Mouse (Mus musculus) adrenal gland, postnatal 36 days (tissue): ENCODE measurements at regions not wholly inside any gene's neighbourhood (a gene's known extent, or its start where the extent isn't known, plus 50 kb on each side); places are given as distances from the start of the nearest gene placed in this dataset.
"Not testable (repeated sequence)": the region's sequence is repeated elsewhere in the genome, so short reads cannot be mapped to it uniquely, and the experiment has no call there.

ENCODE experiments used
- DNase-seq, 2 experiments: peaks; one replicate each; pipeline ENCODE4 v3.0.0; 2021; ENCODE audit warnings: mixed read lengths in 1 of 2

DNA sequence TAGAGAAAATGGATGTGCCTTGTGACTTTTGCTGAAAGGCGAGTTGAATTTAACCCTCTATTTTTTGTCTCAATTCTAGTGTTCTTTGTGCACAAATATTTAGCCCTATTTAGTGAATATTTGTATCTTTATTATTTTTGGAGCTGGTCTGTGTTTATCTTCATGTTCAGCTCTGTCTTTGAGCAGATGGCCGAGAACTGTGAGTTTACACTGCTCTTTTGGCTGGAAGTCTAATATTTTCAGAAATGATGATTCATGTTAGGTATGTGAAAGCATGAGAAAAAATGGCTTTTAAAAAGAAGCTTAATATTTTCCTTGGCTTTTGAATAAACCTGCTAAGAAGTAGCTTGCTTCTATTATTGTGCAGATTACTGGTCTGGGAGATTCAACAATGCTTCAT is 505.4 kb downstream of the Sema5a start:
- DNase-seq = no peak

DNA sequence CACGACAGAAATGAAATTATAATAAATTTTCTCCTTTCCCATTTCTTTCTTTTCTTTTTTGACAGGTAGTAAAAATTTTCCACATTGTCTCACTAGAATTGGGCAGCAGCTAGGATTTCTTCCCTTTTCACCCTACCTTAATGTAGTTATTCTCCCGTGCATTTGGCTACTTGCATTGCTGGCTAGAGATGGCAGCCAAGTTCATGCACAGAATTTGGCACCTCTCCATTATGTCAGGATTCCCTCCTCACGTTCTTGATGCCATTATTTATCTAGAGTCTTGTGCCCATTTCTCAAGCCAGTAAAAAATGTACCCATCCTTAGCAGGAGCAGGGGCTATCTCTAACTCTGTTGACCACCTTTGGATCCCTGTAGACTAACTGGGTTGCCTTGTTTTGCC is 507.4 kb downstream of the Sema5a start:
- no peak for DNase-seq

DNA sequence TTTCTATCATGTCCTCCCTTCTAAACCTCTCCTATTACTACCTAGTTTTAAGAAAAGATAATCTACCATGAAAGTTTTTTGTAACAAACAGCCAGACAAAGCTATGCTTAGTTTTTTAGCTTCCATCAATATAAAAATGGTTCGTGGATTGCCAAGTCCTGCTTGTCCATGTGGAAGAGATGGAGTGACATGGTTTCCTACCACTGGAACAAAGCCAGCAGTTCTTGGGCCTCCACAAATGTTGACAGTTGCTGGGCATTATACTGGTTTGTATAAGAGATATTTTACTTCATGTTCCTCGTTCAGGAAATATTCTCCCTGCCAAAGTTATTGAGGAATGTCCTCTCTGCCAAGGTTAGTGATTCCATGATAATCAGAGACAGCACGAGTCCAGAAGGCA is 515.5 kb downstream of the Sema5a start:
- DNase-seq = no peak

DNA sequence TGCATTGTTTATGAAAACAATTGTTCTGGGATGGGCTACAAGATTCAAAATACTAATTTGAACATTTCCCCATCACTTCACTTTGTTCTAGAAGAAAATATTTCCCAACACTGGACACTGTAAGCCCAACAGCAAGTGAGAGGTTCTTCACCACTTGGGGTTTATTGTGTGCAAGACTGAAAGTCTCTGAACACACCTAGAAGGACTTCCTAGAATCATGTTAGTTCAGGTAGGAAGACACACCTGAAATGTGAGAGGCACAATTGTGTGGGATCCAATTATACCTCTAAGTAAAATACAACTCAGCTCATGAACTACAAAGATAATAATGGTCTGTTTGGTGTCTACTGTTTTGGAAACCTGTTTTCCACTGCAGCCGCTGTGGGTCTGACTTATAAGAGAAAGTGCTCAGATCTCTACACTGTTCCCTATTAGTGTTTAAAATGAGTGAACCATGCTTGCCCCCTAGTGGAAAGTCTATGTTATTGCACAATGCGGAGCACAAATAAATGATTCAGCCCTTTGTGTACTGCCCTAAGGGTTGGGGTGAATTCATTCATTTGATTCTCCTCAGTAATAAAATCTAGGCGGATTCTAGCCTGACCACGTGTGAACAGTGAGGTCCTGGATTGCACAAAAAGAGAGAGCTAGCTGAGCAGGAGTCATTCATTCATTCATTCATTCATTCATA is 521.5 kb downstream of the Sema5a start:
- DNase-seq = peak in 1 of 2 experiments; percentile 19

DNA sequence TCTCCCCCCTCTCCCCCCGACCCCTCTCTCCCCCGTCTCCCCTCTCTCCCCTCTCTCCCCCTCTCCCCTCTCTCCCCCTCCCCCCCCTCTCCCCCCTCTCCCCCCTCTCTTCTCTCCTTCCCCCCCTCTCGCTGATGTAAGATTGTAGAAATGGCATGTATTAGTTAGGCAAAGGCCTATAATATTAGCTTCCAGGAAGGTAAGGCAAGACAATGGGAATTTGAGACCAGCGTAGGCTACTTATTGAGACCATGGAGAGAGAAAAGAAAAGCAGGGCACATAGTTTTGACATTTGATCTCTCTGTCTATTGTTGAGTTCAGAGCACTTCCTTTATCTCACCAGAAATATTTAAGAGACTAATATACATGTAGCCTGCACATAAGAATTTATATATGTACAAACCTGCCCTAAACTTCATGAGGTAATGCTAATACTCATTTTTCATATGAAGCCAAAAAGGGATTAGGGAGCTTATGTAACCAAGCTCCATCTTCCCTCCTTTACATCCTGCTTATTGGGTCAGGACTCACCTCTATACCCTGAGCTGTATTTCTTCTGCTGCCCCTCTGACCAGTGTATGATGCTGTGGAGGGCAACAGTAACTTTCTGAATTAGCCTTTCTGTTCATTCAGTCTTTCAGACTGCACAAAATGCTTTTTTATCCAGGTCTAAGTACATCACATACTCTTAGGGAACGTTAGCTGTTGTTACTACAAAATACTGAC is 522.3 kb downstream of the Sema5a start:
- DNase-seq = no peak

DNA sequence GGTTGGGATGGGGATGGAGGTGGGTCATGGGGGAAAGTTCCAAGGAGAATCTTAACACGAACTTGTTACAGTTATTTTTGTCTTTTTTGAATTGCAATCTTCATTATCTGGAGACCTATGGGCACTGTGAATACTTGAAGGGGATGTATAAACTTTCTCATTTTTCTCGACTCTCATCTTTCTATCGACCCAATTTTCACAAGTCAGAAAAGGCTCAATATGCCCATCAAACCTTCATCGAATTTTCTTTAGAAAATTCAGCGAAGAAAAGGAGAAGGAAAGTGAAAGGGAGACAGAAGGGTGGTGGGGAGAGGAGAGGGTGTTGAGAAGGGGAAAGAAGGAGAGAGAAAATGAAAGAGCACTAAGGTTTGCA is 533.6 kb downstream of the Sema5a start:
- not testable (repeated sequence) for DNase-seq

DNA sequence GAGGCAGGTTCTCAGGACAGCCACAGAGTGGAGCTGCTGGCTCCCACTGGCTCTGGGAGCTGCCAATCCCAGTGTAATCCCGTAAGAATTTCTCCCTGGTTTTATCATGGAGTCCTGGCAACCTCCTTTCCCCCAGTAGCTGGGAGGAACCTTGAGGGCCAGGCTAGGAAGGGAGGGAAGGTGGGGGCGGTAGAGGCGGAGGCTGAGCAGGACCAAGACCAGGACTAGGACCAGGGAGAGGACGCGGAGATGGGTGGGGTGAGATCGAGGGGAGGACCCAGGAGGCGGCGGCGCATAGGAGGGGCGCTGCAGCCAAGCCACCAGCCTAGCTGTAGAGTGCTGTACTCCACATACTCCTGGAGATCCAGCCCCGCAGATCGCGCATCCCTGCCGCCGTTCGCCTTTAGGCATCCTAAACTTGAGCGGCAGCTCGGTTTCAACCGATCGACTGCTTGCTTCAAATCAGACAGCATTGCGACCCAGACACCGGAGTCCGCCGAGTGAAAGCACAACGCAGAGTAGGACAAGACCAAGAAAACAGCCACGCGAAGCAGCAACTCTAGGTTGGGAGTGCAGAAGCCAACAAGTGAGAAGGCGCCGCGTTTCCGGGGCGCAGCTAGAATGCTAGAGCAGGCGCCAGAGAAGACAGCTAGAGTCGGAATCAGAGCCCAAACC is 534.1 kb downstream of the Sema5a start:
- peak; percentile 82 for DNase-seq

DNA sequence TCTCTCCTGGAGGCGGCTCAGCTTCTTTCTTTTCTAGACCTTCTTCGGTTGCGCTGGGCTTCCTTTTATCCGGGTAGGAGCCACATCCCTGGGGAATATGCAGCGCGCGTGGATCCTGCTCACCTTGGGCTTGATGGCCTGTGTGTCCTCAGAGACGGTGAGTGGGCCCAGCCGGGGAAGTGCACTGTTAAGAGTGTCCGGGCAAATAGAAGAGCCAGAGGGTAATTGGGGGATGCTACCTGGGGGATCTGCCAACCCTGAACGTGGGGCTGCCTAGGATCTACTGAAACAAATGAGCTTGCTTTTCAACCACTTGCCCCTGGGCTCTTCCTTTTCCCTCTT is 534.6 kb downstream of the Sema5a start:
- peak in 1 of 2 experiments; percentile 6 for DNase-seq

DNA sequence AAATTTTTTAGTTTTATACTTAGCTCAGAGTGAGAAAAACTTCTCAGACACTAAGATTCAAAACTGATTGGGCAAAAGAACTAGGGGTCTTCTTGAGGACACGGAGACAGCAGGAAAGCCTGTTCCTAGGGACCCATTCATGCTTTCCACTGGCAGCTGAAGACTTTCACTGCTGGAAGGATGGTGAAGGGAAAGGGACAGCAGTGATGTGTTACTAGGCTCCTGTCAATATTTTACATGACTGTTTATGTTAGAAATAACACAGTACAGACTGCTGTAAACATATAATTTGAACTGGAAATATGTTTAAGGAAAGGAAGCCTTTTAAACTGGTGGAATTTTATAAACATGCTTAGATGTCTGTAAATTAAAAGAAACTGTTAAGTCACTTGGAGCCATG is 537.0 kb downstream of the Sema5a start:
- DNase-seq = not testable (repeated sequence)

DNA sequence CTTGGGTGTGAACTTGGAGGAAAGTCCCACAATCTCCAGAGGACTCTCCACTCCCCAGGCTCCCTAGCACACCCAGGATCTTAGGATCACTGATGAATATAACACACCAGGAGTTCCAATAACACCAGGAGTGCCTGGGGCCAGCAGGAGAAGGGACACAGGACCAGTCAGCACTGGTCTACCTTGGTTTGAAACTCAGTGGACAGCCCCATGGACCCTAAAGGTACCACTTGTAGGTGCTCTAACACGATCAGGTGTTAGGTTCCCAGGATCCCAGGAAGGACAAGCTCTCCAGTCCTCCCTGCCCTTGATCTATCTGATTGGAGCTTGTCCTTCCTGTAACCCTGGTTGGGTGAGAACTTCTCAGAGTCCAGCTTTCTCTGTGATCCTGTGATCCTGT is 554.6 kb downstream of the Sema5a start:
- no peak for DNase-seq

DNA sequence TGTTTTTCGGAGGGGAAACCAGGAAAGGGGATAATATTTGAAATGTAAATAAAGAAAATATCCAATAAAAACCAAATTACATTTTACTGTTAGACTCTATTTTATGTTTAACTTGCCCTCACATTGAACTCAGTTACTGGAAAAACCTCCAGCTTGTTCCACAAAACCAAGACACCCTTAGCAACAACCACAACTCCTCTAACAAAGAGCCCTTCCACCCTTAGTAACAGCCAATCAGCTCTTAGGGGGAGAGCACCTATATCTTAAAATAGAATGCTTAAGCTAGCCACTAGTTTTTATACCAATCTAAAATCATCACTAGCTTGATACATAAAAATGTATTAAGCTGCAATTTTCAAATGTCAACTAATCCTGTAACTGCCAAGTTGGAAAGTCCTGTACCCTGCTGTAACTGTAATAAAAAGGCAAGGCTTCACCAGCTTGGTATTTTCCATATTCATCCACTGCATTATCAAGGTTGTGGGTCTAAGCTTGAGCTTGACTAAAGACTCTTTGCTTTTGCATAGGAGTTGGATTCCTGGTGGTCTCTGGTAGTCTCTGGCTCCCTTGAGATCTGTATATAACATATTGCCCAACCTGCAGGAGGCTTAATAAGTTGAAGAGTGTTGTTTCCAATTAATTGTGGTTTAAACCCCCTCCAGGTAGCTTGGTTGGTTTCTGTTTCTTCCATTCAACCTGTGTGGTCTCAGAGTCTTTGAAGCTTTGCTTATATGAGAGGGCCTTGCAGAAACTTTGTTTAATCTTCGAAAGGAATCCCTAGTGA is 566.4 kb downstream of the Sema5a start:
- DNase-seq = no peak

DNA sequence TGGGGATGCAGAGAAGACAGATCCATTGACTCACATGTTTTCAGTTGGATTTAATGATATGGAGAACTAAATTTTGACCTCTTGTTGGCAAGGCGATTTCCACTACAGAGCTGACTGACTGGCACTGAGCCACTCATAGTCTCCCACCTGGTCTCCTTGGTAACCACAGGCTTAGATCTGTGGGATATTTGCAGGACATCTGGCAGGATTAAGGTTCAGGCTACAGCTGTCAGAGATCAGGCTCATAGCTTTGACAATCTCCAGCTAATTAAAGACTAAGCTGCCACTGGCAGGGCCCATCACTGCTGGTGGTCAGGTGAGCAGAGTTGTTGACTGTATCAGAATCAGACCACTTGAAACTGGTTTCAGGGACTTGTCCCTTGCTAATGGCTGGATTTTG is 595.4 kb downstream of the Sema5a start:
- no peak for DNase-seq
